Mouse (Mus musculus): ENCODE data around the gene Fgfr2.

DNA sequence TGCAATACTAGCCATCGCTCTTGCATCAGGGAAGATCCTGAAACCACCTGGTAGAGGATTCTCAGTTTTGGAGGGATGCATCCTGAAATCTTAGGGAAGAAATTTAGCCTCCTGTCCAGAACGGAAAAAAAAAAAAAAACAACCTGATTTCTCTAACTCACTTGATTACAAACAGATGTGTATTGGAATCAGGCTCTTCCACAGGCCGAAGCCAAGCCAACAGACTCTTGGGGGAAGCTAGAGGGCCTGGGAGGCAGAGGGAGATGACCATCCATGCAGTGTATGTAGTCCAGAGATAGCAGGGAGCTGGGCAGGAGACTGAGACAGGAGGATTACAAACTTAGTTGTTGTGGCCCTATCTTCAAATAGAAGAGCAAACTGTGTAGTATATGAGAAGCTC lies 29.0 kb downstream of the Fgfr2 start:
- TF ChIP-seq CTCF (IDR thresholded peaks at IDR 0.05; ENCODE audit: control insufficient read depth, insufficient read depth, insufficient read length) (no peak), MYOD1 (IDR thresholded peaks at IDR 0.05; ENCODE audit: control insufficient read depth, insufficient read length, low read depth) (no peak), MAX (IDR thresholded peaks at IDR 0.05) (no peak), FOSL1 (IDR thresholded peaks at IDR 0.05; ENCODE audit: insufficient read depth, low read length, poor library complexity, severe bottlenecking) (no peak)
